Mouse (Mus musculus) MEL (cell line): Measurements from ENCODE around the gene Cfdp1.

Experiments used
- BHLHE40 ChIP-seq: IDR thresholded peaks from 2 replicates; pipeline ENCODE4 v1.6.1; 2012; ENCODE audit warnings: low read depth, mild to moderate bottlenecking, inconsistent platforms, low read length, improper control_type of control experiment, borderline replicate concordance
- CTCF ChIP-seq, 3 experiments: IDR thresholded peaks in 2 of 3; conservative IDR thresholded peaks in 1 of 3; 2 replicates each; pipeline ENCODE4 v1.5.1; 2011 to 2012; ENCODE audit warnings: low read length in 3 of 3, low read depth in 2 of 3, mild to moderate bottlenecking in 2 of 3, improper control_type of control experiment in 1 of 3, inconsistent platforms in 1 of 3, mixed read lengths in 1 of 3, moderate library complexity in 1 of 3; ENCODE audit not compliant: control insufficient read depth in 1 of 3, insufficient read depth in 1 of 3, poor library complexity in 1 of 3, severe bottlenecking in 1 of 3
- E2F4 ChIP-seq: IDR thresholded peaks from 2 replicates; pipeline ENCODE4 v1.6.1; 2011; ENCODE audit warnings: low read depth, low read length, improper control_type of control experiment, borderline replicate concordance
- EP300 ChIP-seq, 2 experiments: IDR thresholded peaks; 2 replicates each; pipeline ENCODE4 v1.6.1; 2011; ENCODE audit warnings: improper control_type of control experiment in 2 of 2, low read length in 2 of 2, low read depth in 1 of 2, mild to moderate bottlenecking in 1 of 2
- GATA1 ChIP-seq: IDR thresholded peaks from 2 replicates; pipeline ENCODE4 v1.6.1; 2011; ENCODE audit warnings: low read depth, low read length, improper control_type of control experiment
- MAX ChIP-seq: IDR thresholded peaks from 2 replicates; pipeline ENCODE4 v1.6.1; 2011; ENCODE audit warnings: low read length, improper control_type of control experiment
- MAZ ChIP-seq: IDR thresholded peaks from 2 replicates; pipeline ENCODE4 v1.6.1; 2012; ENCODE audit warnings: low read depth, mild to moderate bottlenecking, inconsistent platforms, low read length, improper control_type of control experiment
- NRF1 ChIP-seq: IDR thresholded peaks from 2 replicates; pipeline ENCODE4 v1.6.1; 2014; ENCODE audit warnings: low read depth, mild to moderate bottlenecking, inconsistent platforms, low read length, improper control_type of control experiment, moderate library complexity; ENCODE audit not compliant: poor library complexity, insufficient read depth, severe bottlenecking
- POLR2AphosphoS2 ChIP-seq: IDR thresholded peaks from 2 replicates; pipeline ENCODE4 v1.6.1; 2011; ENCODE audit warnings: low read length, improper control_type of control experiment

DNA sequence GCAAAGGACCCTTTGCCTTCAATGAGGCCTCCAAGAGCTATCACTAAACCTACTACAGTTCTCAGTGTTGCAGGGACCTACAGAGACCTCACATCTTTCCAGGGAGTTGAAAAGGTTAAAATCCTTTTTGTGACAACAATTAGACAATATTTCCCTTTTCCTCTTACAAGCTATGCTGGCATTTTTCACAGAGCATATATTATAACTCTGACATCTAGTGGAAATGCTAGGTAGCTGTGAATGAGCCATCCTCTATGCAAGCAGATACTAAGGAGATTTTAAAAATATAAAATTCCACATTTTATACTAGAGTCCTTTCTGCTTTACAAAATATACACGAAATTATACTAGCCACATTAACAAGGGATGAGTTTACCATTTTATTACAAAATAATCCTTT is 41.3 kb downstream of the Cfdp1 start:
- TF ChIP-seq NRF1 (no peak), EP300 (IDR thresholded peaks at IDR 0.05; ENCODE audit: low read depth in 1 of 2, low read length in 2 of 2) (no peak), E2F4 (no peak), MAZ (no peak), BHLHE40 (no peak), CTCF (IDR thresholded peaks at IDR 0.05 in 2 of 3, conservative IDR thresholded peaks at IDR 0.05 in 1 of 3; ENCODE audit: control insufficient read depth in 1 of 3, insufficient read depth in 1 of 3, low read depth in 2 of 3, low read length in 3 of 3, poor library complexity in 1 of 3, severe bottlenecking in 1 of 3) (no peak; a peak in 1 of 6 replicates), MAX (no peak), POLR2AphosphoS2 (no peak), GATA1 (no peak)
